Mouse (Mus musculus) heart, adult 2 months (tissue): ENCODE results near the gene Tlr7.
"Not testable (repeated sequence)": the region's sequence is repeated elsewhere in the genome, so short reads cannot be mapped to it uniquely, and the experiment has no call there.

Source experiments
- CTCF ChIP-seq: fragments of 200-600 bp; IDR thresholded peaks from 2 replicates; pipeline ENCODE4 v1.8.1; 2022; ENCODE audit warnings: antibody characterized with exemption, mild to moderate bottlenecking, moderate library complexity
- POLR2A ChIP-seq: fragments of 200-500 bp; IDR thresholded peaks from 2 replicates; pipeline ENCODE4 v1.6.1; 2011; ENCODE audit warnings: mild to moderate bottlenecking, low read depth, low read length, control low read depth; ENCODE audit not compliant: insufficient read depth

DNA sequence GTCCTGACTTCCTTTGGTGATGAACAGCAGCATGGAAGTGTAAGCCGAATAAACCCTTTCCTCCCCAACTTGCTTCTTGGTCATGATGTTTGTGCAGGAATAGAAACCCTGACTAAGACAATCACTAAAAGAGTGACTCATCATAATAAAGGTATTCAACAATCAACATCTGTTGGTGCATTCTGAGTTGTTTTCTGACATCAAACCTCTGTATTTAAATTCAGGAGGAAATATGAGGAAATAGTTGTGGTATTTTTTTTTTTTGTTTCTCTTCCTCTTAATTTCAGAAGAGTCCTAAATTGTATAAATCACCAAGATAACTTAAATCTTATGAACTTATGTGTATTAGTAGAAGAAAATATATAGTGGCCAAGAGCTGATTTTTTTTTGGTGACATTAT, 28.3 kb downstream of the Tlr7 start:
- not testable (repeated sequence) for TF ChIP-seq CTCF, POLR2A
